Mouse (Mus musculus) E14TG2a.4 (cell line): ENCODE results near the gene Heatr5a.

Experiments used
- H3K27me3 ChIP-seq: 2 replicates; pipeline ENCODE4 v1.6.1; 2014; ENCODE audit warnings: low read length, control low read depth; ENCODE audit not compliant: insufficient read depth
- H3K36me3 ChIP-seq: 2 replicates; pipeline ENCODE4 v1.6.1; 2014; ENCODE audit warnings: low read length, control low read depth; ENCODE audit not compliant: insufficient read depth
- H3K4me1 ChIP-seq: replicated peaks from 2 replicates; pipeline ENCODE4 v1.6.1; 2014; ENCODE audit warnings: low read depth, low read length, control low read depth
- H3K4me3 ChIP-seq: replicated peaks from 2 replicates; pipeline ENCODE4 v1.5.1; 2014; ENCODE audit warnings: mild to moderate bottlenecking, low read length
- H3K9me3 ChIP-seq: 2 replicates; pipeline ENCODE4 v1.6.1; 2014; ENCODE audit warnings: low read length, control low read depth
- CTCF ChIP-seq: conservative IDR thresholded peaks from 2 replicates; pipeline ENCODE4 v1.5.1; 2014; ENCODE audit warnings: low read length
- NANOG ChIP-seq: IDR thresholded peaks from 2 replicates; pipeline ENCODE4 v1.6.1; 2014; ENCODE audit warnings: borderline replicate concordance, low read length, mixed read lengths
- POU5F1 ChIP-seq: IDR thresholded peaks from 2 replicates; pipeline ENCODE4 v1.6.1; 2014; ENCODE audit warnings: low read length, borderline replicate concordance

The Heatr5a gene

GRCm38 (mm10) chr12:51850339-51850738, 120.8 kb downstream of the Heatr5a start:
- H3K9me3 ChIP-seq = no peaks in the 10 kb centered on the region

GRCm38 (mm10) chr12:51849902-51850301, 121.2 kb downstream of the Heatr5a start:
- TF ChIP-seq CTCF = no peak
- TF ChIP-seq POU5F1 = no peak
- no peak for TF ChIP-seq NANOG

More at GRCm38 (mm10) chr12:51850339-51850738, 120.8 kb downstream of the Heatr5a start:
- no peaks in the 10 kb centered on the region for H3K27me3 ChIP-seq
- H3K4me1 ChIP-seq = peaks cover 23% of the 10 kb centered on the region
- no peak for TF ChIP-seq POU5F1
- TF ChIP-seq CTCF = no peak
- TF ChIP-seq NANOG = no peak
- no peaks in the 10 kb centered on the region for H3K36me3 ChIP-seq
- no peak overlapping the region for H3K4me3 ChIP-seq

GRCm38 (mm10) chr12:51847953-51848680, 123.0 kb downstream of the Heatr5a start:
- H3K4me3 ChIP-seq = no peak overlapping the region
- no peaks in the 10 kb centered on the region for H3K27me3 ChIP-seq
- TF ChIP-seq POU5F1 = no peak
- peaks cover 40% of the 10 kb centered on the region for H3K4me1 ChIP-seq
- H3K36me3 ChIP-seq = no peaks in the 10 kb centered on the region
- H3K9me3 ChIP-seq = no peaks in the 10 kb centered on the region

More at GRCm38 (mm10) chr12:51849902-51850301, 121.2 kb downstream of the Heatr5a start:
- peaks cover 25% of the 10 kb centered on the region for H3K4me1 ChIP-seq
- no peaks in the 10 kb centered on the region for H3K36me3 ChIP-seq
- no peaks in the 10 kb centered on the region for H3K9me3 ChIP-seq
- H3K27me3 ChIP-seq = no peaks in the 10 kb centered on the region
- H3K4me3 ChIP-seq = no peak overlapping the region

GRCm38 (mm10) chr12:51845261-51845660, 125.9 kb downstream of the Heatr5a start:
- Histone ChIP-seq H3K27me3 (no peaks in the 10 kb centered on the region), H3K4me3 (peak overlapping the region; percentile 74), H3K4me1 (peaks cover 49% of the 10 kb centered on the region), H3K9me3 (no peaks in the 10 kb centered on the region), H3K36me3 (no peaks in the 10 kb centered on the region)
- TF ChIP-seq CTCF (no peak), NANOG (no peak), POU5F1 (no peak)

GRCm38 (mm10) chr12:51844771-51845256, 126.3 kb downstream of the Heatr5a start:
- peaks cover 46% of the 10 kb centered on the region for H3K4me1 ChIP-seq
- peak overlapping the region; percentile 74 for H3K4me3 ChIP-seq
- TF ChIP-seq NANOG (no peak), POU5F1 (no peak), CTCF (no peak)
- H3K27me3 ChIP-seq = no peaks in the 10 kb centered on the region
- H3K9me3 ChIP-seq = no peaks in the 10 kb centered on the region
- H3K36me3 ChIP-seq = no peaks in the 10 kb centered on the region

GRCm38 (mm10) chr12:51843576-51844520, 127.3 kb downstream of the Heatr5a start:
- no peak for TF ChIP-seq NANOG
- TF ChIP-seq CTCF = no peak
- TF ChIP-seq POU5F1 = no peak
- H3K27me3 ChIP-seq = no peaks in the 10 kb centered on the region

GRCm38 (mm10) chr12:51842081-51842864, 128.8 kb downstream of the Heatr5a start:
- peaks cover 36% of the 10 kb centered on the region for H3K4me1 ChIP-seq
- no peaks in the 10 kb centered on the region for H3K36me3 ChIP-seq
- H3K4me3 ChIP-seq = no peak overlapping the region
- no peaks in the 10 kb centered on the region for H3K9me3 ChIP-seq
- no peak for TF ChIP-seq NANOG
- no peak for TF ChIP-seq POU5F1
- no peak for TF ChIP-seq CTCF
- no peaks in the 10 kb centered on the region for H3K27me3 ChIP-seq

More at GRCm38 (mm10) chr12:51843576-51844520, 127.3 kb downstream of the Heatr5a start:
- Histone ChIP-seq H3K9me3 (no peaks in the 10 kb centered on the region), H3K4me1 (peaks cover 42% of the 10 kb centered on the region), H3K36me3 (no peaks in the 10 kb centered on the region), H3K4me3 (peak overlapping the region; percentile 74)
